Mouse (Mus musculus) ES-Bruce4 (cell line): ENCODE measurements at regions not wholly inside any gene's neighbourhood (a gene's known extent, or its start where the extent isn't known, plus 50 kb on each side); places are given as distances from the start of the nearest gene placed in this dataset.

Source experiments
- CTCF ChIP-seq: IDR thresholded peaks from one replicate; pipeline ENCODE4 v1.8.1; 2011; ENCODE audit warnings: low read depth, low read length
- POLR2A ChIP-seq: IDR thresholded peaks from one replicate; pipeline ENCODE4 v1.8.1; 2011; ENCODE audit warnings: low read length; ENCODE audit not compliant: insufficient read depth

GRCm38 (mm10) chr12:55996585-55997377 is 160.7 kb downstream of the Brms1l start:
- TF ChIP-seq POLR2A = no peak
- TF ChIP-seq CTCF = no peak
